Mouse (Mus musculus) hindbrain, embryonic 10.5 days (tissue): ENCODE results near the gene 2010315B03Rik. TPM values are rescaled to one million over a fixed set of nuclear protein-coding genes. Genes with fewer than 3 reads are reported as not detected.

Source experiments
- DNase-seq: peaks from one replicate; pipeline ENCODE4 v3.0.0-alpha.2; 2017; ENCODE audit warnings: low spot score
- H3K27ac ChIP-seq: fragments of 300-500 bp; sonication (generic); 2 replicates; pipeline ENCODE4 v1.5.1; 2016; ENCODE audit warnings: mild to moderate bottlenecking, moderate library complexity
- H3K27me3 ChIP-seq: fragments of 300-500 bp; sonication (generic); 2 replicates; pipeline ENCODE4 v1.6.1; 2016; ENCODE audit warnings: mild to moderate bottlenecking; ENCODE audit not compliant: poor library complexity, insufficient read depth, severe bottlenecking
- H3K36me3 ChIP-seq: fragments of 300-500 bp; sonication (generic); 2 replicates; pipeline ENCODE4 v1.6.1; 2016; ENCODE audit warnings: mild to moderate bottlenecking, moderate library complexity
- H3K4me1 ChIP-seq: fragments of 300-500 bp; sonication (generic); replicated peaks from 2 replicates; pipeline ENCODE4 v1.6.1; 2016; ENCODE audit warnings: mild to moderate bottlenecking
- H3K4me3 ChIP-seq: fragments of 300-500 bp; sonication (generic); 2 replicates; pipeline ENCODE4 v1.5.1; 2016; ENCODE audit warnings: mild to moderate bottlenecking, moderate library complexity
- H3K9me3 ChIP-seq: fragments of 300-500 bp; sonication (generic); 2 replicates; pipeline ENCODE4 v1.6.1; 2016; ENCODE audit warnings: mild to moderate bottlenecking, moderate library complexity
- WGBS: fragments of 180-500 bp; shearing (Covaris S2); methylation state at CpG from one replicate; pipeline ENCODE4 v1.1.7; 2016; 5-methylcytosine and 5-hydroxymethylcytosine counted together
- polyA plus RNA-seq: library from polyadenylated mRNA; unstranded; fragments of >200 nt; fragmentation: Nextera tagmentation; extraction: Ambion mirVana; gene quantifications from 2 replicates; pipeline ENCODE4 v1.2.1, GENCODE M21; 2016

2010315B03Rik gene
- 5.2 and 9.3 TPM in 2 replicates for polyA plus RNA-seq

GRCm38 (mm10) chr9:124312171-124313142 is at the start of gene 2010315B03Rik:
TSS of gene 2010315B03Rik (minus strand) at chr9:124312696.
- WGBS, result 4% methylated on average over 21 of the region's 22 CpGs
- Histone ChIP-seq H3K27ac (peak within 1 kb of the TSS; percentile 91), H3K4me3 (peak within 1 kb of the TSS; percentile 74), H3K36me3 (no peaks in the 10 kb centered on the region), H3K4me1 (peaks cover 6% of the 10 kb centered on the region), H3K27me3 (no peaks in the 10 kb centered on the region), H3K9me3 (peaks cover 7% of the 10 kb centered on the region; the same call in 1 of the 2 replicates)
- DNase-seq, result peak; percentile 84

DNA sequence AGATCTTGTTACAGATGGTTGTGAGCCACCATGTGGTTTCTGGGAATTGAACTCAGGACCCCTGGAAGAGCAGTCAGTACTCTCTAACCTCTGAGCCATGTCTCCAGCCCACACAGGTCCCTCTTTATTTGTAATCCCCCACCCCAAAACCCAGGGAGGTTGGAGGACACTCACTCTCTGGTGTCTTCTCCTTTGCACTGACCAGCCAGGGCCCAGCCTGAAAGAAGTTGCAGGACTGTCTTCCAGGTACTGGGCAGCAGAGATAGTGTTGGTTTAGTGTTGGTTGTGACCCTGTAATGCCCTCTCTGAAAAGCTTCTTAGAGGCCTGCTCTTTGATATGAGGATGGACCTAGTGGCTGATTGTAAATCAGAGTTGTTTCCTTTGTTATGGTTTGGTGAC is 994 bp downstream of the 2010315B03Rik start:
- no peak for DNase-seq
- Histone ChIP-seq H3K9me3 (no peaks in the 10 kb centered on the region), H3K4me3 (peak overlapping the region; percentile 74), H3K36me3 (no peaks in the 10 kb centered on the region), H3K27me3 (no peaks in the 10 kb centered on the region), H3K4me1 (peaks cover 6% of the 10 kb centered on the region), H3K27ac (peak overlapping the region; percentile 91; the same call in 1 of the 2 replicates)

- peaks cover 14% of the 10 kb centered on the region for H3K36me3 ChIP-seq
- H3K27ac ChIP-seq, result no peak overlapping the region
- no peak for DNase-seq
- H3K4me1 ChIP-seq, result no peaks in the 10 kb centered on the region
- no peaks in the 10 kb centered on the region for H3K27me3 ChIP-seq
- H3K4me3 ChIP-seq, result no peak overlapping the region
- peaks cover 20% of the 10 kb centered on the region for H3K9me3 ChIP-seq
Measured at GRCm38 (mm10) chr9:124288329-124288728, 24.2 kb downstream of the 2010315B03Rik start.

DNA sequence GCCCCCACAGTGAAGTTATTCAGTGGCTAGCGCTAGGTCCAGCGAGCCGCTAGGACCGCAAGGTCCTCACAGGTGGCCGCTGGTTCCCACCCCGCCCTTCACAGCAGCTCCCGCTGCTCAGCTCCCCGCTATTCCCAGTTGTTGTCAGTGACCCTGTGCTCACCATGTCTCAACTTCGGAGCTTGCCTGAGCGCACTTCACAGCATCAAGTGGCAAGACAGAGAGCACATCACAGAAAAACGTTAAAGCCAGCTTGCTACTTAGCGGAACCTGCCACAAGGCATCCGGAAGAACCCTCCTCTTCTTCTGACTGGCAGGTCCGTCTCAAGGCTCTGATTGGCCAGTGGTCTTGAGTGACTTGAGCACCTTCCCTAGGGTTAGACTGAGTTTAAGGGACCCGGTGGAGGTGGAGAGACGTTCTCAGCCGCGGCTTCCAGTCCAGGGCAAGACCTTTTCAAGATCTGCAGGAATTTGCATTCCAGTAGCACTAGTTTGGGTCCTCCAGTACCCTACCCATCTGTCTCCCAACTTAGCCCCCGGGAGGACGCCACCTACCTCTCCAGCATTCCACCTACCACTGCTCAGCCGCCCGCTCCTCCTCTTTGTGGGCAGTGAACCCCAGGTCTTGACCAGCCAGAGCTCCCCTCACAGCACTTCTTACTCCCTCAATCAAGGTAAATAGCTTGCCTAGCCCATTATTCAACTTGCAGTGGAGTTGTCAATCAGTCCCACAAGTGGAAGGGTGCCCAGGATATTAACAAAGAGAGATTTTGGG is 30.4 kb downstream of the 2010315B03Rik start:
- H3K4me1 ChIP-seq, result peaks cover 20% of the 10 kb centered on the region
- peak; percentile 84 for DNase-seq
- H3K27me3 ChIP-seq, result no peaks in the 10 kb centered on the region
- peaks cover 25% of the 10 kb centered on the region for H3K36me3 ChIP-seq
- H3K9me3 ChIP-seq, result peaks cover 19% of the 10 kb centered on the region
- H3K27ac ChIP-seq, result peak overlapping the region; percentile 89
- H3K4me3 ChIP-seq, result peak overlapping the region; percentile 87
- under 1% methylated on average over 22 of the region's 22 CpGs for WGBS

- no peaks in the 10 kb centered on the region for H3K27me3 ChIP-seq
- H3K4me1 ChIP-seq, result peaks cover 20% of the 10 kb centered on the region
- H3K27ac ChIP-seq, result peak overlapping the region; percentile 89
- peak overlapping the region; percentile 87 for H3K4me3 ChIP-seq
- H3K36me3 ChIP-seq, result peaks cover 29% of the 10 kb centered on the region
- 35% methylated on average over 1 of the region's 1 CpGs for WGBS
- H3K9me3 ChIP-seq, result peaks cover 23% of the 10 kb centered on the region
- DNase-seq, result no peak
Measured at GRCm38 (mm10) chr9:124281448-124281791, 31.1 kb downstream of the 2010315B03Rik start.

GRCm38 (mm10) chr9:124280576-124281447 is 31.7 kb downstream of the 2010315B03Rik start:
- no peak overlapping the region for H3K27ac ChIP-seq
- peaks cover 34% of the 10 kb centered on the region for H3K36me3 ChIP-seq
- H3K4me3 ChIP-seq, result peak overlapping the region; percentile 87
- H3K4me1 ChIP-seq, result peaks cover 20% of the 10 kb centered on the region
- 82% methylated on average over 2 of the region's 2 CpGs for WGBS
- peaks cover 24% of the 10 kb centered on the region for H3K9me3 ChIP-seq
- DNase-seq, result no peak
- H3K27me3 ChIP-seq, result no peaks in the 10 kb centered on the region

DNA sequence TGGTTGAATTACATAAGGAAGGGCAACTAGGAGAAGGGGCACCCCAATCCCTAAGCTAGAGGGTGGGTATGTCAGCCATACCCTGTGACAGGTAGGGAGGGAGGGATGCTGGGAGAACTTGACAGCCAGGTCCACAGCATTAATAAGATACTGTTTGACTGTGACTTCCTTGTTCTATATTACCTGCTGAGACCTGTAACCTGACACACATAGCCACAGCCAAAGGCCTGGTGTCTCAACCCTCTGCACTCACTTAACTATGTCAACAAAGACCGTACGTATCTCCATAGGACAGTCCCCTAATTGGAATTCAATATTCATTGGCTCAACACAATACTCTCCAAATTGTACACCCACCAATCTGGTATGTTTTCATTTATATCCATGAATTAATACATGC is 33.2 kb downstream of the 2010315B03Rik start:
- H3K36me3 ChIP-seq, result peaks cover 49% of the 10 kb centered on the region
- no peak overlapping the region for H3K4me3 ChIP-seq
- H3K27me3 ChIP-seq, result no peaks in the 10 kb centered on the region
- no peak for DNase-seq
- WGBS, result 42% methylated on average over 2 of the region's 2 CpGs
- H3K27ac ChIP-seq, result no peak overlapping the region
- peaks cover 20% of the 10 kb centered on the region for H3K4me1 ChIP-seq
- H3K9me3 ChIP-seq, result peaks cover 39% of the 10 kb centered on the region

DNA sequence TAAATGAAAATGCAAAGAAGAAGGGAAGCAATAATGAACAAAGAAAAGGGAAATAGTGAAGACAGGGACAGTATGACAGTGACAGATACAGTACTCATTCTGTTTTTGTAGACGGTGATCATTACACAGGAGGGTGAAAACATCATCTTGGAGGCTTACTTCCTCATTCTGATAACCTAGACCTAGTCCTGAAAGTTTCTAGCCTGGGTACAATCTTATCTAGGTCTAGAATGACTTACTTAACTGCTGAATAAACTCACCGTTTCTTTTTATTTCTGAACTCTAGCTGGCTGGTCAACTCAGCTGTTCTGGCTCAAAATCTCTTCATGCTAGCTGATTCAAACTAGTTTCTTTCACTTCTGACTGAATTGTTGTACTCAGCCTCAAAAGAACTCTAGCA is 37.4 kb downstream of the 2010315B03Rik start:
- Histone ChIP-seq H3K4me1 (no peaks in the 10 kb centered on the region), H3K36me3 (peaks cover 90% of the 10 kb centered on the region), H3K9me3 (peaks cover 81% of the 10 kb centered on the region), H3K4me3 (no peak overlapping the region), H3K27ac (no peak overlapping the region), H3K27me3 (no peaks in the 10 kb centered on the region)
- no peak for DNase-seq
- WGBS, result 93% methylated on average over 2 of the region's 2 CpGs

- no peak overlapping the region for H3K4me3 ChIP-seq
- 0 out of 2 replicates have a peak, but pooled peaks cover under 1% of the 10 kb centered on the region for H3K4me1 ChIP-seq
- peaks cover 87% of the 10 kb centered on the region for H3K9me3 ChIP-seq
- H3K27me3 ChIP-seq, result no peaks in the 10 kb centered on the region
- H3K36me3 ChIP-seq, result peaks cover 92% of the 10 kb centered on the region
- no peak overlapping the region for H3K27ac ChIP-seq
- no peak for DNase-seq
Measured at GRCm38 (mm10) chr9:124273172-124273571, 39.3 kb downstream of the 2010315B03Rik start.

DNA sequence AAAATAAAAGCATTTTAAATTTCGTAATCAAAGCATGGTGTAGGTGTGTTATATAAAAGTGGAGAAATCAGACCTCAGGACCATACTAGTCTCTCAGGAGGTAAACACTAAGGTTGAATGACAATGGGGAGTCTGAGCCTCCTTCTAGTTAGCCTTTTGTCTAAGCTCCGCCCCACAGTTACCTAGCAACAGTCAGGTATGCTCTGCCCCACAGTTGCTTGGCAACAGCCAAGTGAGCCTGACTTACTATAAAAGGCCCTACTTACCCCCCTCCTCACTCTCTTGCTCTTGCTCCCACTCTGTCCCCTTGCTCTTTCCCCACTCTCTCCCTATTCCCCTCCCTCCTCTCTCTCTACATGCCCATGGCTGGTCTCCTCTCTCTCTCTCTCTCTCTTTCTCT is 44.6 kb downstream of the 2010315B03Rik start:
- DNase-seq, result peak; percentile 77

DNA sequence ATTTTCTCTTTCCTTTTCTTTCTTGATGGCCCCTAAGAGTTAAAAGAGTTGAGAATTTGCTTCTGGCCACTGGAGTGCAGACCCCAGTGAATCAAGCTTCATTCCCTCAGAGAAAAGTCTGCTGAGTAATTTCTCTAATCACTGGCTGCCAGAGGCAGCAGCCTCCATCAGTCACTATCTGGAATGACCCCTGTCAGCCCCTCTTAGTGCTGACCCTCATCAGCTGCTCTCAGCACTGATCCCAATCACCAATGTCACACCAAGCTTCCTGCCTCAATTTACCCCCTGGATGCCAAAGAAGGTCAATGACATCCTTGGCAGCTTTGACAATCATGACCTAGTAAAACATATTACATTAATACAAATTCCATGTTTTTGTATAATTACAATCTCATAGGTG is 45.0 kb downstream of the 2010315B03Rik start:
- Histone ChIP-seq H3K27me3 (no peaks in the 10 kb centered on the region), H3K36me3 (peaks cover 42% of the 10 kb centered on the region), H3K27ac (0 out of 2 replicates have a peak overlapping the region, but pooled peaks have one; percentile 59), H3K4me1 (peaks cover 9% of the 10 kb centered on the region), H3K9me3 (peaks cover 42% of the 10 kb centered on the region), H3K4me3 (no peak overlapping the region)
- no peak for DNase-seq

More for the DNA sequence above, 44.6 kb downstream of the 2010315B03Rik start:
- peaks cover 46% of the 10 kb centered on the region for H3K9me3 ChIP-seq
- H3K27me3 ChIP-seq, result no peaks in the 10 kb centered on the region
- peak overlapping the region; percentile 40; the same call in 1 of the 2 replicates for H3K27ac ChIP-seq
- H3K36me3 ChIP-seq, result peaks cover 45% of the 10 kb centered on the region
- H3K4me3 ChIP-seq, result no peak overlapping the region
- peaks cover 9% of the 10 kb centered on the region for H3K4me1 ChIP-seq
- WGBS, result 7% methylated on average over 2 of the region's 2 CpGs
